Comparison of ENCODE assay signal across 37 mouse cellular contexts in genomic region chr4:40861131-40861530, GRCm38 (mm10). TPM values are rescaled to one million over a fixed set of nuclear protein-coding genes. Genes with fewer than 3 reads are reported as not detected.
"Had no signal": no experiment of that assay in that cellular context is flagged by ENCODE, and none has a peak within 500 bp of the region (broad histone marks: within the 10 kb centered on the region; RNA-seq: fewer than 3 reads in every experiment).

No protein-coding gene starts in this region.

- ATAC-seq: hindbrain, embryonic 16.5 days; inflammation-experienced regulatory T-cells, adult 6 months; intestine, embryonic 15.5 days had no signal

- H3K36me3 ChIP-seq: heart, embryonic 10.5 days; heart, embryonic 12.5 days; hindbrain, embryonic 10.5 days; hindbrain, embryonic 12.5 days; intestine, embryonic 15.5 days; kidney, embryonic 15.5 days; limb, embryonic 13.5 days; limb, embryonic 15.5 days; liver, embryonic 13.5 days; liver, embryonic 15.5 days had no signal

- DNase-seq: gastrocnemius, postnatal 10 days; gastrocnemius, postnatal 25 days; heart, adult 18-20 months; heart, postnatal 10 days; heart, postnatal 4 days; kidney, adult 2 months; kidney, adult 9 months; kidney, postnatal 14 days; kidney, postnatal 36 days; layer of hippocampus, adult 9-11 months; layer of hippocampus, postnatal 36 days; left cerebral cortex, postnatal 4 days; liver, embryonic 13.5 days had no signal

- H3K27me3 ChIP-seq: heart, embryonic 12.5 days; hindbrain, embryonic 12.5 days; intestine, embryonic 15.5 days; kidney, embryonic 15.5 days; limb, embryonic 13.5 days; limb, embryonic 15.5 days; liver, embryonic 13.5 days; liver, embryonic 15.5 days had no signal

- H3K9me3 ChIP-seq: heart, embryonic 10.5 days; hindbrain, embryonic 10.5 days; hindbrain, embryonic 12.5 days; intestine, embryonic 15.5 days; kidney, embryonic 15.5 days; limb, embryonic 13.5 days; limb, embryonic 15.5 days; liver, embryonic 13.5 days; liver, embryonic 15.5 days had no signal

- H3K9ac ChIP-seq: heart, embryonic 12.5 days; hindbrain, embryonic 12.5 days; hindbrain, embryonic 14.5 days; intestine, embryonic 15.5 days; kidney, embryonic 15.5 days; limb, embryonic 13.5 days; limb, embryonic 15.5 days; liver, embryonic 13.5 days; liver, embryonic 15.5 days had no signal

- H3K4me3 ChIP-seq: heart, embryonic 10.5 days; heart, embryonic 12.5 days; hindbrain, embryonic 10.5 days; hindbrain, embryonic 12.5 days; intestine, embryonic 15.5 days; kidney, embryonic 15.5 days; limb, embryonic 13.5 days; limb, embryonic 15.5 days; liver, embryonic 13.5 days; liver, embryonic 15.5 days had no signal

- H3K27ac ChIP-seq: heart, embryonic 10.5 days; hindbrain, embryonic 10.5 days; hindbrain, embryonic 12.5 days; hindbrain, embryonic 14.5 days; intestine, embryonic 15.5 days; kidney, embryonic 15.5 days; kidney, postnatal 0 days; limb, embryonic 13.5 days; limb, embryonic 15.5 days; liver, embryonic 13.5 days; liver, embryonic 15.5 days had no signal

- H3K4me1 ChIP-seq: hindbrain, embryonic 10.5 days; hindbrain, embryonic 12.5 days; intestine, embryonic 15.5 days; kidney, embryonic 15.5 days; limb, embryonic 13.5 days; limb, embryonic 15.5 days had no signal

- H3K4me2 ChIP-seq: heart, embryonic 12.5 days; hindbrain, embryonic 12.5 days; hindbrain, embryonic 14.5 days; intestine, embryonic 15.5 days; kidney, embryonic 15.5 days; limb, embryonic 13.5 days; limb, embryonic 15.5 days; liver, embryonic 13.5 days; liver, embryonic 15.5 days had no signal

RNA-seq across cellular contexts. Expression of gene Spink4, which starts 58.7 kb away (rescaled TPM):
- total RNA-seq: gastrocnemius, adult 18-20 months; gastrocnemius, postnatal 10 days; gastrocnemius, postnatal 25 days; gastrocnemius, postnatal 4 days; granulocyte monocyte progenitor cell, adult 5-6 weeks; heart, adult 18-20 months; layer of hippocampus, adult 18-20 months; layer of hippocampus, adult 8-10 months; layer of hippocampus, postnatal 14 days; layer of hippocampus, postnatal 36 days; left cerebral cortex, adult 18-20 months; left cerebral cortex, adult 8-10 months; left cerebral cortex, postnatal 10 days; left cerebral cortex, postnatal 25 days; left cerebral cortex, postnatal 4 days had no signal
- polyA plus RNA-seq: hindbrain, embryonic 10.5 days; hindbrain, embryonic 12.5 days; hindbrain, embryonic 14.5 days; hindbrain, embryonic 16.5 days; inflammation-experienced regulatory T-cells, adult 6 months; limb, embryonic 11.5 days; limb, embryonic 13.5 days; limb, embryonic 15.5 days had no signal
